Mouse (Mus musculus) liver, adult 2 months (tissue): ENCODE measurements around the gene Prss43.

ENCODE experiments used
- CTCF ChIP-seq: fragments of 200-500 bp; IDR thresholded peaks from 2 replicates; pipeline ENCODE4 v1.5.1; 2011; ENCODE audit warnings: low read depth, low read length, control low read depth
- POLR2A ChIP-seq: fragments of 200-500 bp; IDR thresholded peaks from 2 replicates; pipeline ENCODE4 v1.6.1; 2011; ENCODE audit warnings: low read length, control low read depth; ENCODE audit not compliant: insufficient read depth; ENCODE audit errors: extremely low read depth

- TF ChIP-seq CTCF (no peak), POLR2A (no peak)
Measured at GRCm38 (mm10) chr9:110778100-110778499, 48.4 kb upstream of the Prss43 start.
